Mouse (Mus musculus): ENCODE data around the gene Dock4.

Gene Dock4

GRCm38 (mm10) chr12:40564261-40564660 lies 118.5 kb downstream of the Dock4 start:
- no peak for DNase-seq (ENCODE audit: low read depth in 2 of 2, low spot score in 2 of 2)

GRCm38 (mm10) chr12:40568365-40568885 lies 122.7 kb downstream of the Dock4 start:
- DNase-seq (ENCODE audit: low read depth in 2 of 2, low spot score in 2 of 2), result no peak

- no peak for DNase-seq (ENCODE audit: low read depth in 2 of 2, low spot score in 2 of 2)
These were observed 123.5 kb downstream of the Dock4 start for GRCm38 (mm10) chr12:40568971-40569968.

- no peak for DNase-seq (ENCODE audit: low read depth in 2 of 2, low spot score in 2 of 2)
These were observed 124.5 kb downstream of the Dock4 start for GRCm38 (mm10) chr12:40570250-40570649.

GRCm38 (mm10) chr12:40574051-40574450 lies 128.3 kb downstream of the Dock4 start:
- no peak for DNase-seq (ENCODE audit: low read depth in 2 of 2, low spot score in 2 of 2)

GRCm38 (mm10) chr12:40576749-40577148 lies 131.0 kb downstream of the Dock4 start:
- no peak for DNase-seq (ENCODE audit: low read depth in 2 of 2, low spot score in 2 of 2)

- peak in 1 of 2 experiments; percentile 9 for DNase-seq (ENCODE audit: low read depth in 2 of 2, low spot score in 2 of 2)
These were observed 134.6 kb downstream of the Dock4 start for GRCm38 (mm10) chr12:40580351-40580750.

- no peak for DNase-seq (ENCODE audit: low read depth in 2 of 2, low spot score in 2 of 2)
These were observed 135.3 kb downstream of the Dock4 start for GRCm38 (mm10) chr12:40581037-40581436.

GRCm38 (mm10) chr12:40582059-40582458 lies 136.3 kb downstream of the Dock4 start:
- DNase-seq (ENCODE audit: low read depth in 2 of 2, low spot score in 2 of 2), result no peak

- no peak for DNase-seq (ENCODE audit: low read depth in 2 of 2, low spot score in 2 of 2)
These were observed 139.0 kb downstream of the Dock4 start for GRCm38 (mm10) chr12:40584526-40585289.

GRCm38 (mm10) chr12:40585456-40586141 lies 139.8 kb downstream of the Dock4 start:
- DNase-seq (ENCODE audit: low read depth in 2 of 2, low spot score in 2 of 2), result no peak

GRCm38 (mm10) chr12:40594161-40594560 lies 148.4 kb downstream of the Dock4 start:
- DNase-seq (ENCODE audit: low read depth in 2 of 2, low spot score in 2 of 2), result no peak

GRCm38 (mm10) chr12:40595440-40595839 lies 149.7 kb downstream of the Dock4 start:
- DNase-seq (ENCODE audit: low read depth in 2 of 2, low spot score in 2 of 2), result no peak

GRCm38 (mm10) chr12:40596020-40596419 lies 150.3 kb downstream of the Dock4 start:
- DNase-seq (ENCODE audit: low read depth in 2 of 2, low spot score in 2 of 2), result no peak

- DNase-seq (ENCODE audit: low read depth in 2 of 2, low spot score in 2 of 2), result no peak
These were observed 150.7 kb downstream of the Dock4 start for GRCm38 (mm10) chr12:40596441-40596840.

- no peak for DNase-seq (ENCODE audit: low read depth in 2 of 2, low spot score in 2 of 2)
These were observed 154.2 kb downstream of the Dock4 start for GRCm38 (mm10) chr12:40599952-40600351.

- no peak for DNase-seq (ENCODE audit: low read depth in 2 of 2, low spot score in 2 of 2)
These were observed 159.8 kb downstream of the Dock4 start for GRCm38 (mm10) chr12:40605565-40605964.

- DNase-seq (ENCODE audit: low read depth in 2 of 2, low spot score in 2 of 2), result no peak
These were observed 177.2 kb downstream of the Dock4 start for GRCm38 (mm10) chr12:40622926-40623325.

GRCm38 (mm10) chr12:40626521-40626920 lies 180.8 kb downstream of the Dock4 start:
- no peak for DNase-seq (ENCODE audit: low read depth in 2 of 2, low spot score in 2 of 2)

- DNase-seq (ENCODE audit: low read depth in 2 of 2, low spot score in 2 of 2), result no peak
These were observed 187.5 kb downstream of the Dock4 start for GRCm38 (mm10) chr12:40633242-40633641.

- DNase-seq (ENCODE audit: low read depth in 2 of 2, low spot score in 2 of 2), result no peak
These were observed 188.4 kb downstream of the Dock4 start for GRCm38 (mm10) chr12:40634169-40634568.

All from CD8-positive naive resting alpha-beta T cell, adult 2 months (primary cell).